Mouse (Mus musculus) 416B (cell line): ENCODE data around the gene Magea4.

Experiments used
- DNase-seq: peaks from one replicate; pipeline ENCODE4 v3.0.0; 2011; ENCODE audit warnings: low read depth

The Magea4 gene

DNA sequence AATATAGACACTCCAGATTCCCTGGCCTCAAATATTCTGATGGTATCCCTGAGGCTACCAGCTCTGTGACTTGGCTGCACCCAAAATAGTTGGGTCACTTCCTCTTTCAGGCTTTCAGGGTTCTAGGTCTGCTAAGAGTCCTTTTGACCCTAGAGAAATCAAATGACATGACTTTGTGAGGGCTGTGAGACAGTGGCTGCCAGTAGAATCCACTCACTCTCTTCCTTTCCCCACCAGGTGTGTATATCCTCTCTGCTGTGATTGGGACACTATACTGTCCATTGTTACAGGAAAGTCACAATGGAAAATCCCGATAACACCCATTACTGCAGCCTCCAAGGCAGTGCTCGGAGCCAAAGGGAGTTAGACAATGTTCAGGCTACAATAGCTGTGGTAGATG is at the start of gene Magea4:
Magea4 (plus strand) TSS at position 301 of the 400 bp plus-strand sequence.
- no peak for DNase-seq

DNA sequence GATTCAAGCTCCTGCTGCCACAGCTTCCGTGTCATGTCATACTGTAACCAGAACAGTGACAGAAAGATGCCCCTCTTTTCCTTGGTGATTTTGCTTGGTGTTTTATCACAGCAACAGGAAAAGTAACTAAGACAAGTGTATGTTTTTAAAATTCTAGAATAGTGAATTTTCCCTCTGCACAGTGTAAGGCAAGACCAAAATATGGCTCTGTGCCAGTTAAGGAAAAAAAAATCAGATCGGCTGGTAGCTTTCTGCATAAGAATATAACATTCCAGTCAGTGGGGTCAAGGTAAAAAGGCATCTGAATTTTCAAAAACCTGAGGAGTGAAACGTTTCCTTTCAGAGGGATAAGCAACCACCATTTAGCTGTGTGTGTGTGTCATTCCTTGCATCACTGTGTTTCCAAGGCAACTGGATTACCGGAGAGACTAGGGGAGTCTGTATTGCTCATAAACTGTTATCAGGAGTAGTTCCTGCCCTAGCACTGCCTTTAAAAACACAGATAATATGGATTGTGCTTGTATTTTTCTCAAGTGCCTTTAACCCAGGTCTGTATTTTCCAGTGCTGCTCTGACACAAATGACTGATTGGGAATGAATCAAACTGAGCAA is 18.8 kb upstream of the Magea4 start:
- DNase-seq = no peak

DNA sequence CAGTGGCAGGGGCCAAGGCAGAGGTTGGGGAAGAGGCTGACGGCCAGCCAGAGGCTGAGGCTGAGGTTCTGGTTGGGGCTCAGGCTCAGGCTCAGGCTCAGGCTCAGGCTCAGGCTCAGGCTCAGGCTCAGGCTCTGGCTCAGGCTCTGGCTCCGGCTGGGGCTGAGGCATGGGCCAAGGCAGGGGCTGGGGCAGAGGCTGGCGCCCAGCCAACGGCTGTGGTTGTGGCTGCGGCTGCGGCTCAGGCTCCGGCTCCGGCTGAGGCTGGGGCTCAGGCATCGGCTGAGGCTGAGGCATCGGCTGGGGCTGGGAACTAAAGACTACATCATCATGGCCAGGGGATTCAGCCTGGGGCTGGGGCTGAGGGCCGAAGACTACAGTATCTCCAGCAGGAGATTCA is 48.8 kb downstream of the Magea4 start:
- no peak for DNase-seq
